Mouse (Mus musculus): ENCODE results near the gene Gm3404.

DNA sequence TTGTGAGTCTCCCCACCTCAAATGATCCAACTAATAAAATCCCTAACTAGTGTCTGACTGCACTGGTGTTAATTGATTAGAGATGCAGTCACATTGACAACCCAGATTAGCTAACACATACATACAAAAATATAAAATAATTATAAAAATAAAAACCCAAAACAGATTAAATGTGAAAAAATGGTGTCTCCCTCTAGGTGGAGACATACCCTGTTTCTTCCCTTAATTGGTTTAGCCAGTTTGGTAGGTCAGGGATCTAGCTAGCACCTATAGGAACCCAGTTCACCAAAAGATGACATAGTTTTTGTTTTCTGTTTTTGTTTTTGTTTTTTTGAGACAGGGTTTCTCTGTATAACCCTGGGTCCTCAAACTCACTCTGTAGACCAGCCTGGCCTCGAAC is 38.7 kb downstream of the Gm3404 start:
- no peak for TF ChIP-seq CTCF (IDR thresholded peaks at IDR 0.05)
- TF ChIP-seq EP300 (IDR thresholded peaks at IDR 0.05), result no peak
